Mouse (Mus musculus) intestine, postnatal 0 days (tissue): ENCODE data around the gene Zar1l. TPM values are rescaled to one million over a fixed set of nuclear protein-coding genes. Genes with fewer than 3 reads are reported as not detected.

Experiments
- ATAC-seq: fragments of 200-750 bp; cut with Nextera tagmentation; 2 replicates; pipeline ENCODE4 v1.8.0; 2017; ENCODE audit warnings: mild to moderate bottlenecking, moderate TSS enrichment, moderate library complexity
- H3K27ac ChIP-seq: fragments of 300-500 bp; sonication (generic); 2 replicates; pipeline ENCODE4 v1.5.1; 2014; ENCODE audit warnings: mild to moderate bottlenecking, low read depth, low read length, moderate library complexity
- H3K27me3 ChIP-seq: fragments of 300-500 bp; sonication (generic); replicated peaks from 2 replicates; pipeline ENCODE4 v1.6.1; 2014; ENCODE audit warnings: low read length, mixed read lengths; ENCODE audit not compliant: control insufficient read depth, insufficient read depth
- H3K36me3 ChIP-seq: fragments of 300-500 bp; sonication (generic); 2 replicates; pipeline ENCODE4 v1.6.1; 2014; ENCODE audit warnings: mild to moderate bottlenecking, moderate library complexity; ENCODE audit not compliant: control insufficient read depth, insufficient read depth
- H3K4me1 ChIP-seq: fragments of 300-500 bp; sonication (generic); replicated peaks from 2 replicates; pipeline ENCODE4 v1.6.1; 2014; ENCODE audit warnings: antibody characterized with exemption, low read length, mixed read lengths; ENCODE audit not compliant: control insufficient read depth, insufficient read depth
- H3K4me2 ChIP-seq: fragments of 300-500 bp; sonication (generic); replicated peaks from 2 replicates; pipeline ENCODE4 v1.6.1; 2014; ENCODE audit warnings: low read depth, mild to moderate bottlenecking, moderate library complexity
- H3K4me3 ChIP-seq: fragments of 300-500 bp; sonication (generic); 2 replicates; pipeline ENCODE4 v1.5.1; 2014; ENCODE audit warnings: low read depth, low read length
- H3K9ac ChIP-seq: fragments of 300-500 bp; sonication (generic); 2 replicates; pipeline ENCODE4 v1.6.1; 2014; ENCODE audit warnings: mild to moderate bottlenecking, low read depth, low read length
- H3K9me3 ChIP-seq: fragments of 300-500 bp; sonication (generic); 2 replicates; pipeline ENCODE4 v1.6.1; 2016; ENCODE audit warnings: mixed run types; ENCODE audit not compliant: control insufficient read depth
- CTCF ChIP-seq: sonication (generic); IDR thresholded peaks from 2 replicates; pipeline ENCODE4 v1.5.1; 2016; ENCODE audit warnings: low read depth, mild to moderate bottlenecking, control low read depth, antibody characterized with exemption, moderate library complexity
- WGBS: fragments of 180-500 bp; shearing (Covaris S2); extraction: QIAGEN DNeasy Blood & Tissue Kit; methylation state at CpG from one replicate; pipeline ENCODE4 v1.1.7; 2014; 5-methylcytosine and 5-hydroxymethylcytosine counted together
- polyA plus RNA-seq: library from polyadenylated mRNA; unstranded; fragments of >200 nt; fragmentation: Nextera tagmentation; extraction: Ambion mirVana; gene quantifications from 2 replicates; pipeline ENCODE4 v1.2.1, GENCODE M21; 2015

Zar1l gene
- polyA plus RNA-seq, 1 experiment from 2014 or later = not detected

DNA sequence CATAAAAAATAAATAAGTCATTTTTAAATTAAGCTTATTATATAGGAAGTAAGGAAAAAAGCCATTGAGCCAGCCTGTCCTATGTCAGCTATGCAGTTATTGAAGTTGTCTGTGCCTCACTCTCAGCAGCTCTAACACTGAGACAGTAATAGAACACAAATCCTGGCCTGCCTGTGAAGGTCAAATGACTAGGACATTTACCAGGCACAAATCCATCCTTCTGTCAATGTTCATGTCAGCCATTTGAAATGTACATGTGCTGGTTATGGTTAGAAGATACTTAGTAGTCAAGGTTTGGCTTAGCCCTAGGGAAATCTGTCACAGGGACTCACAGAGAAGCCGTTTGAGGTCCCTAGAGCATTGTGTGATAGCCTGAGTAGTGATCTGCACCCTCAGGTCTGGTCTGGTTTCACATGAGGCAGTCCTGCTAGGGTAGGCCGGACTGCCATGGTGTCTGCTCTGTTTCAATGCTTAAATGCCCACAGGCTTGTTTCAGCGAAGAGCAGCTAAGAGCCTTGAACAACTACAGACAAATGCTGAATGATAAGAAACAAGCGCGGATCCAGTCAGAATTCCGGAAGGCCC is 41.6 kb upstream of the Zar1l start:
- peaks cover 23% of the 10 kb centered on the region; the same call in 1 of the 2 replicates for H3K36me3 ChIP-seq
- no peaks in the 10 kb centered on the region for H3K27me3 ChIP-seq
- no peak for TF ChIP-seq CTCF
- H3K9me3 ChIP-seq = no peaks in the 10 kb centered on the region
- no peak overlapping the region for H3K4me2 ChIP-seq
- H3K27ac ChIP-seq = no peak overlapping the region
- H3K9ac ChIP-seq = no peak overlapping the region
- WGBS = 96% methylated on average over 6 of the region's 6 CpGs
- H3K4me1 ChIP-seq = no peaks in the 10 kb centered on the region
- no peak for ATAC-seq
- no peak overlapping the region for H3K4me3 ChIP-seq

DNA sequence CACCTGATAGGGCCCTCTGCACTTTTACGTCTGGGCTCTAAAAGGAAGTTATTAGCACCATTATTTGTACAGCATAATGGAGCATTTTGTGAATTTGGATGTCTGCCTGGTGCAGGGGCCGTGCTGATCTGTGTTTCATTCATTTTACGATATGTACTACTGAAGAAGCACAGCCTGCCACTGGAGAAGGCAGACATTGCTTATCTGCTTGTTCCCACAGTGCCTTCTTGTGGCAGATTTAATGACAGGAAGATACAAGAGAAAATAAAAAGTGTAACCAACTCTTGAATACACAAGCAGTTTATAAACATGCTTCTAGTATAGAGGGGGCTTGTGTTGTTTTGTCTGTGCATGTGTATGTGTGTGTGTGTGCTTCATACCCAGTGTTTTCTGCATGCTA is 33.7 kb upstream of the Zar1l start:
- H3K9me3 ChIP-seq = no peaks in the 10 kb centered on the region
- ATAC-seq = no peak
- H3K4me3 ChIP-seq = no peak overlapping the region
- no peaks in the 10 kb centered on the region for H3K4me1 ChIP-seq
- no peak overlapping the region for H3K9ac ChIP-seq
- 46% methylated on average over 3 of the region's 3 CpGs for WGBS
- H3K27ac ChIP-seq = no peak overlapping the region
- peaks cover 11% of the 10 kb centered on the region; the same call in 1 of the 2 replicates for H3K36me3 ChIP-seq
- H3K4me2 ChIP-seq = no peak overlapping the region
- TF ChIP-seq CTCF = peak; percentile 63
- H3K27me3 ChIP-seq = no peaks in the 10 kb centered on the region

DNA sequence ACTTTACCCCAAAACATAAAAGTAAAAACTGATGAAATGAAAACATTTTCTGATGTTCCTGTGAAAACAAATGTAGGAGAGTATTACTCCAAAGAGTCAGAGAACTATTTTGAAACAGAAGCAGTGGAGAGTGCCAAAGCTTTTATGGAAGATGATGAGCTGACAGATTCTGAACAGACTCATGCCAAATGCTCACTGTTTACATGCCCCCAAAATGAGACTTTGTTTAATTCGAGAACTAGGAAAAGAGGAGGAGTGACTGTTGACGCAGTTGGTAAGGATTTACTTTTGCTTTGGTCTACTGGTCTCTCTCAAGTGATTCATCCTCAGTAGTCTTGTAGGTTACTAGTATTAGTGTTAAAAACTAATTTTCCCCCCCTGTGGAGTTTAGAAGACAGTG is 25.2 kb upstream of the Zar1l start:
- WGBS = 86% methylated on average over 2 of the region's 2 CpGs
- no peak overlapping the region for H3K9ac ChIP-seq
- no peaks in the 10 kb centered on the region for H3K27me3 ChIP-seq
- H3K9me3 ChIP-seq = no peaks in the 10 kb centered on the region
- ATAC-seq = no peak
- H3K36me3 ChIP-seq = peaks cover 12% of the 10 kb centered on the region
- H3K4me3 ChIP-seq = no peak overlapping the region
- no peaks in the 10 kb centered on the region for H3K4me1 ChIP-seq
- no peak for TF ChIP-seq CTCF
- H3K27ac ChIP-seq = no peak overlapping the region
- H3K4me2 ChIP-seq = no peak overlapping the region

DNA sequence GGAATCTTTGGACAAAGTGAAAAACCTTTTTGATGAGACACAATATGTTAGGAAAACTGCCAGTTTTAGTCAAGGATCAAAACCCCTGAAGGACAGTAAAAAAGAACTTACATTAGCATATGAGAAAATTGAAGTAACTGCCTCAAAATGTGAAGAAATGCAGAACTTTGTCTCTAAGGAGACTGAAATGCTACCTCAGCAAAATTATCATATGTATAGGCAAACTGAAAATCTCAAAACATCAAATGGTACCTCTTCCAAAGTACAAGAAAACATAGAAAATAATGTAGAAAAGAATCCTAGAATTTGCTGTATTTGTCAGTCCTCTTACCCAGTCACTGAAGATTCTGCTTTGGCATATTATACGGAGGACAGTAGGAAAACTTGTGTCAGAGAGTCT is 23.3 kb upstream of the Zar1l start:
- no peak for TF ChIP-seq CTCF
- Histone ChIP-seq H3K4me2 (no peak overlapping the region), H3K27me3 (no peaks in the 10 kb centered on the region), H3K9ac (no peak overlapping the region), H3K27ac (no peak overlapping the region), H3K4me3 (no peak overlapping the region), H3K4me1 (no peaks in the 10 kb centered on the region), H3K36me3 (peaks cover 12% of the 10 kb centered on the region; the same call in 1 of the 2 replicates), H3K9me3 (no peaks in the 10 kb centered on the region)
- WGBS = 96% methylated on average over 1 of the region's 1 CpGs
- ATAC-seq = no peak

DNA sequence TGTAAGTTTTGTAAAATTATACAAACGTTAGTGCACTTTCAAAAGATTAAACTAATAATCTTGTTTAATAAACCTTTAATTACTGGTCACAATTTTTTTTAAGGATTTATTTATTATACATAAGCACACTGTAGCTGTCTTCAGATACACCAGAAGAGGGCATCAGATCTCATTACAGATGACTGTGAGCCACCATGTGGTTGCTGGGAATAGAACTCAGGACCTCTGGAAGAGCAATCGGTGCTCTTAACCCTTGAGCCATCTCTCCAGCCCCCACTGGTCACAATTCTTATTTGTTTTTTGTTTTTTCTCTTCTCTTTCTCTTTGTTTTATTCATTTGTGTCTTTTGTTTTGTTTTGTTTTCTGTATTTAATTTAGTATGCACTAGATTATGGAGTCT is 7.3 kb upstream of the Zar1l start:
- Histone ChIP-seq H3K27ac (no peak overlapping the region), H3K9ac (no peak overlapping the region), H3K4me3 (no peak overlapping the region), H3K9me3 (no peaks in the 10 kb centered on the region), H3K4me1 (no peaks in the 10 kb centered on the region), H3K27me3 (no peaks in the 10 kb centered on the region), H3K4me2 (no peak overlapping the region), H3K36me3 (peaks cover under 1% of the 10 kb centered on the region; the same call in 1 of the 2 replicates)
- WGBS = 76% methylated on average over 2 of the region's 2 CpGs
- TF ChIP-seq CTCF = peak; percentile 20; the same call in 1 of the 2 replicates
- no peak for ATAC-seq

DNA sequence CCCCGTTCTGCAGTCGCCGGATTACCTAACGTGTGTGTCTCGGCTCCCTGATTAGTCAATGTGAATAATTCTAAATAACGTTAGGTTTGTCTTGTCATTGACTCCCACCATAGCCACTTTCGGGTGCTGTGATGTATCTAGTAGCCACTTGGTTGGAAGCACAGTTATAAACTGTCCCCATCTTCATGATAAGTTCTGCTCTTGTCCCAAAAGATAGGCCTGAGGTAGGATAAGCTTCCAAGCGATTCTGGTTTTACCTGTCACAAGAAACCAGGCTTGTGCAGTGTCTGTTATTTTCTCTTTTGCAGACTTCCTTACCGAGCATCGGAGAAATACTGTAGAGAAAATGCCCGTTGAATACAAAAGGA is 4.9 kb upstream of the Zar1l start:
- Histone ChIP-seq H3K4me3 (peak overlapping the region; percentile 85), H3K27me3 (no peaks in the 10 kb centered on the region), H3K27ac (peak overlapping the region; percentile 22; the same call in 1 of the 2 replicates), H3K9me3 (no peaks in the 10 kb centered on the region), H3K4me2 (peak overlapping the region; percentile 85), H3K36me3 (no peaks in the 10 kb centered on the region; the same call in 1 of the 2 replicates), H3K4me1 (no peaks in the 10 kb centered on the region), H3K9ac (peak overlapping the region; percentile 80)
- no peak for TF ChIP-seq CTCF
- 5% methylated on average over 11 of the region's 11 CpGs for WGBS
- peak; percentile 20 for ATAC-seq
